Mouse (Mus musculus): ENCODE results near the gene Tacc3. TPM values are rescaled to one million over a fixed set of nuclear protein-coding genes. Genes with fewer than 3 reads are reported as not detected.

Tacc3 gene
- polyA plus RNA-seq, 1 experiment from 2014 or later, result 158 TPM

GRCm38 (mm10) chr5:33683897-33684652 lies 26.1 kb downstream of the Tacc3 start:
- H3K4me1 ChIP-seq (replicated peaks), result peaks cover 52% of the 10 kb centered on the region

GRCm38 (mm10) chr5:33684932-33685331 lies 27.0 kb downstream of the Tacc3 start:
- 87% methylated on average over 4 of the region's 4 CpGs for WGBS (ENCODE audit: insufficient replicate concordance)
- Histone ChIP-seq H3K4me3 (replicated peaks) (no peak overlapping the region), H3K4me1 (replicated peaks) (peaks cover 48% of the 10 kb centered on the region), H3K4me2 (no peak overlapping the region), H3K36me3 (no peaks in the 10 kb centered on the region), H3K27me3 (no peaks in the 10 kb centered on the region), H3K27ac (no peak overlapping the region), H3K9ac (no peak overlapping the region), H3K9me3 (replicated peaks) (no peaks in the 10 kb centered on the region)
- DNase-seq (no peak), ATAC-seq (ENCODE audit: low read depth) (no peak)

More at GRCm38 (mm10) chr5:33683897-33684652, 26.1 kb downstream of the Tacc3 start:
- DNase-seq (no peak), ATAC-seq (ENCODE audit: low read depth) (no peak)
- Histone ChIP-seq H3K4me3 (replicated peaks) (no peak overlapping the region), H3K36me3 (no peaks in the 10 kb centered on the region), H3K9ac (no peak overlapping the region), H3K27ac (no peak overlapping the region), H3K9me3 (replicated peaks) (no peaks in the 10 kb centered on the region), H3K4me2 (no peak overlapping the region), H3K27me3 (no peaks in the 10 kb centered on the region)
- WGBS (ENCODE audit: insufficient replicate concordance), result 35% methylated on average over 7 of the region's 7 CpGs

GRCm38 (mm10) chr5:33687142-33687541 lies 29.2 kb downstream of the Tacc3 start:
- Histone ChIP-seq H3K9me3 (replicated peaks) (no peaks in the 10 kb centered on the region), H3K36me3 (no peaks in the 10 kb centered on the region), H3K4me3 (replicated peaks) (no peak overlapping the region), H3K4me2 (no peak overlapping the region), H3K27ac (no peak overlapping the region), H3K4me1 (replicated peaks) (peaks cover 32% of the 10 kb centered on the region), H3K9ac (no peak overlapping the region), H3K27me3 (peaks cover 3% of the 10 kb centered on the region)
- ATAC-seq (ENCODE audit: low read depth), result peak; percentile 49
- no peak for DNase-seq
- 60% methylated on average over 4 of the region's 4 CpGs for WGBS (ENCODE audit: insufficient replicate concordance)

GRCm38 (mm10) chr5:33688278-33689220 lies 30.6 kb downstream of the Tacc3 start:
- WGBS (ENCODE audit: insufficient replicate concordance), result 60% methylated on average over 14 of the region's 14 CpGs
- Histone ChIP-seq H3K4me1 (replicated peaks) (peaks cover 34% of the 10 kb centered on the region), H3K9ac (no peak overlapping the region), H3K4me3 (replicated peaks) (no peak overlapping the region), H3K4me2 (no peak overlapping the region), H3K27me3 (peaks cover 16% of the 10 kb centered on the region), H3K27ac (no peak overlapping the region), H3K36me3 (no peaks in the 10 kb centered on the region), H3K9me3 (replicated peaks) (no peaks in the 10 kb centered on the region)
- no peak for DNase-seq
- no peak for ATAC-seq (ENCODE audit: low read depth)

GRCm38 (mm10) chr5:33689221-33689844 lies 31.4 kb downstream of the Tacc3 start:
- H3K4me2 ChIP-seq, result no peak overlapping the region
- H3K27ac ChIP-seq, result no peak overlapping the region
- DNase-seq (no peak), ATAC-seq (ENCODE audit: low read depth) (no peak)
- peaks cover 34% of the 10 kb centered on the region for H3K4me1 ChIP-seq (replicated peaks)
- WGBS (ENCODE audit: insufficient replicate concordance), result 78% methylated on average over 20 of the region's 20 CpGs
- no peak overlapping the region for H3K4me3 ChIP-seq (replicated peaks)
- H3K9me3 ChIP-seq (replicated peaks), result no peaks in the 10 kb centered on the region
- no peak overlapping the region for H3K9ac ChIP-seq
- H3K36me3 ChIP-seq, result no peaks in the 10 kb centered on the region
- H3K27me3 ChIP-seq, result peaks cover 23% of the 10 kb centered on the region

GRCm38 (mm10) chr5:33689852-33690645 lies 32.1 kb downstream of the Tacc3 start:
- DNase-seq, result no peak
- Histone ChIP-seq H3K27ac (no peak overlapping the region), H3K27me3 (peaks cover 30% of the 10 kb centered on the region), H3K4me2 (no peak overlapping the region), H3K4me3 (replicated peaks) (no peak overlapping the region), H3K4me1 (replicated peaks) (peaks cover 38% of the 10 kb centered on the region), H3K9ac (no peak overlapping the region), H3K36me3 (no peaks in the 10 kb centered on the region), H3K9me3 (replicated peaks) (no peaks in the 10 kb centered on the region)
- 79% methylated on average over 11 of the region's 11 CpGs for WGBS (ENCODE audit: insufficient replicate concordance)
- ATAC-seq (ENCODE audit: low read depth), result no peak

- Histone ChIP-seq H3K4me1 (replicated peaks) (peaks cover 45% of the 10 kb centered on the region), H3K36me3 (no peaks in the 10 kb centered on the region), H3K4me2 (peak overlapping the region; percentile 33; the same call in 1 of the 2 replicates), H3K9me3 (replicated peaks) (no peaks in the 10 kb centered on the region), H3K27me3 (peaks cover 53% of the 10 kb centered on the region), H3K27ac (no peak overlapping the region), H3K4me3 (replicated peaks) (no peak overlapping the region), H3K9ac (no peak overlapping the region)
- no peak for ATAC-seq (ENCODE audit: low read depth)
- WGBS (ENCODE audit: insufficient replicate concordance), result 23% methylated on average over 24 of the region's 24 CpGs
- DNase-seq, result no peak
Observed at GRCm38 (mm10) chr5:33692393-33692792, 34.5 kb downstream of the Tacc3 start.

GRCm38 (mm10) chr5:33694461-33694847 lies 36.5 kb downstream of the Tacc3 start:
- no peaks in the 10 kb centered on the region for H3K36me3 ChIP-seq
- no peak overlapping the region for H3K9ac ChIP-seq
- H3K4me2 ChIP-seq, result peak overlapping the region; percentile 67; the same call in 1 of the 2 replicates
- no peak overlapping the region for H3K27ac ChIP-seq
- no peak for DNase-seq
- no peak for ATAC-seq (ENCODE audit: low read depth)
- H3K4me3 ChIP-seq (replicated peaks), result no peak overlapping the region
- 81% methylated on average over 9 of the region's 9 CpGs for WGBS (ENCODE audit: insufficient replicate concordance)
- peaks cover 66% of the 10 kb centered on the region for H3K27me3 ChIP-seq
- no peaks in the 10 kb centered on the region for H3K9me3 ChIP-seq (replicated peaks)
- H3K4me1 ChIP-seq (replicated peaks), result peaks cover 41% of the 10 kb centered on the region

GRCm38 (mm10) chr5:33694848-33695717 lies 37.2 kb downstream of the Tacc3 start:
- ATAC-seq (ENCODE audit: low read depth) (peak; percentile 69), DNase-seq (no peak)
- Histone ChIP-seq H3K27me3 (peaks cover 71% of the 10 kb centered on the region), H3K9ac (peak overlapping the region; percentile 63), H3K9me3 (replicated peaks) (no peaks in the 10 kb centered on the region), H3K36me3 (no peaks in the 10 kb centered on the region), H3K4me3 (replicated peaks) (peak overlapping the region; percentile 49), H3K27ac (peak overlapping the region; percentile 55), H3K4me1 (replicated peaks) (peaks cover 43% of the 10 kb centered on the region), H3K4me2 (peak overlapping the region; percentile 67)
- 6% methylated on average over 65 of the region's 71 CpGs for WGBS (ENCODE audit: insufficient replicate concordance)

GRCm38 (mm10) chr5:33695718-33696121 lies 37.8 kb downstream of the Tacc3 start:
- peak overlapping the region; percentile 67 for H3K4me2 ChIP-seq
- peaks cover 73% of the 10 kb centered on the region for H3K27me3 ChIP-seq
- DNase-seq (no peak), ATAC-seq (ENCODE audit: low read depth) (no peak)
- peak overlapping the region; percentile 49 for H3K4me3 ChIP-seq (replicated peaks)
- 8% methylated on average over 24 of the region's 24 CpGs for WGBS (ENCODE audit: insufficient replicate concordance)
- peaks cover 48% of the 10 kb centered on the region for H3K4me1 ChIP-seq (replicated peaks)
- H3K9ac ChIP-seq, result peak overlapping the region; percentile 63
- no peaks in the 10 kb centered on the region for H3K9me3 ChIP-seq (replicated peaks)
- peak overlapping the region; percentile 55; the same call in 1 of the 2 replicates for H3K27ac ChIP-seq
- H3K36me3 ChIP-seq, result no peaks in the 10 kb centered on the region
